Mouse (Mus musculus) activated CD4-positive, CD25-positive, alpha-beta regulatory T cell, adult 9 weeks (primary cell): ENCODE measurements around the gene Tmem251. TPM values are rescaled to one million over a fixed set of nuclear protein-coding genes. Genes with fewer than 3 reads are reported as not detected.

Experiments
- polyA plus RNA-seq: library from polyadenylated mRNA; unstranded; fragments of 100-300 nt; shearing (Covaris generic); gene quantifications from one replicate; pipeline ENCODE4 v1.2.1, GENCODE M21; 2017

The Tmem251 gene
- polyA plus RNA-seq = 8.7 TPM

GRCm38 (mm10) chr12:102743589-102744574 lies at the start of gene Tmem251, which contains the start of gene Moap1:
TSS of gene Tmem251 (plus strand) at chr12:102743762.
TSS of gene Moap1 (minus strand) at chr12:102743661.

GRCm38 (mm10) chr12:102704457-102705198 lies 38.9 kb upstream of the Tmem251 start, which contains the start of gene Itpk1:
TSS of gene Itpk1 (minus strand) at chr12:102704930.

GRCm38 (mm10) chr12:102757689-102758402 lies 14.3 kb downstream of the Tmem251 start, which contains the start of the genes Gm28051, Gon7 and Ubr7:
TSS of gene Gm28051 (minus strand) at chr12:102757765.
TSS of gene Gon7 (minus strand) at chr12:102757803.
TSS of gene Ubr7 (plus strand) at chr12:102757967.

GRCm38 (mm10) chr12:102758403-102758756 lies 14.8 kb downstream of the Tmem251 start, which contains the start of gene Gm20604:
TSS of gene Gm20604 (minus strand) at chr12:102758672.

Other genes with a start within 250 kb of the Tmem251 start
- gene Chga, start 188.8 kb upstream of the Tmem251 start, polyA plus RNA-seq = not detected
- gene Itpk1, start 38.8 kb upstream of the Tmem251 start, polyA plus RNA-seq = 37.1 TPM
- 5.8 TPM for gene Moap1, start 101 bp upstream of the Tmem251 start, polyA plus RNA-seq
- not detected for gene Gm28051, start 14.0 kb downstream of the Tmem251 start, polyA plus RNA-seq
- gene Gon7, start 14.0 kb downstream of the Tmem251 start, polyA plus RNA-seq = 28.5 TPM
- 36.5 TPM for gene Ubr7, start 14.2 kb downstream of the Tmem251 start, polyA plus RNA-seq
- 8.1 TPM for gene Gm20604, start 14.9 kb downstream of the Tmem251 start, polyA plus RNA-seq
- 7.8 TPM for gene Btbd7, start 134.7 kb downstream of the Tmem251 start, polyA plus RNA-seq
- not detected for gene Cox8c, start 155.6 kb downstream of the Tmem251 start, polyA plus RNA-seq
- 0.60 TPM for gene Unc79, start 205.1 kb downstream of the Tmem251 start, polyA plus RNA-seq